Mouse (Mus musculus): ENCODE data around the gene Ubap2. TPM values are rescaled to one million over a fixed set of nuclear protein-coding genes. Genes with fewer than 3 reads are reported as not detected.

Gene Ubap2
- polyA plus RNA-seq, 1 experiment from 2014 or later = 51.9 TPM

DNA sequence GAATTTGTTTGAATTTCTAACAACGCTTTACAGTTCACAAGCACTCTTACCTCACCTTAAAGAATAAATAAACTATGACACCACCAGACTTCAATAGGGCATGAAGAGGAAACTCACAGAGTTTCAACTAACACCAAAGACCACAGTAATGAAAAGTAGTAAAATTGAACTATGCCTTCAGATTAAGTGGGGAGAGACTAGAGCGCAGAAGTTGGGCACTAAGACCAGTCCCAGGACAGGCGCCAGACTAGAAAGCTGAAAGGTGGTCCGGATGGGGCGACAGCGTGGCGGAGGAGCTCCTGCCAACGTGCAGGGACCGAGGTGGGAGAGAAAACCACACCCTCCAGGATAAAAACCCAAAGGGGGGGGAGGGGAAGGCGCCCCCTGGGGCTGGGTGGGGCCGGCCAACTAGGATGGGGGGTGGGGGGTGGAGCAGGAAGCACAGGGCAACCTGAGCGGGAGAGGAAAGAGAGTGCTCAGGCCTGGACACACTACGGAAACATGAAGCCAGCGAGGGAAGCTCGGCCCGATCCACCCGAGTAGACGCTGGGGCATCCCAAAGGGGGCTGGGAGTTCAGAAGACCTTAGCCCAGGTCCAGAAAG, 466 bp downstream of the Ubap2 start:
- peak overlapping the region; percentile 76 for H3K4me3 ChIP-seq (replicated peaks; ENCODE audit: low read length)

DNA sequence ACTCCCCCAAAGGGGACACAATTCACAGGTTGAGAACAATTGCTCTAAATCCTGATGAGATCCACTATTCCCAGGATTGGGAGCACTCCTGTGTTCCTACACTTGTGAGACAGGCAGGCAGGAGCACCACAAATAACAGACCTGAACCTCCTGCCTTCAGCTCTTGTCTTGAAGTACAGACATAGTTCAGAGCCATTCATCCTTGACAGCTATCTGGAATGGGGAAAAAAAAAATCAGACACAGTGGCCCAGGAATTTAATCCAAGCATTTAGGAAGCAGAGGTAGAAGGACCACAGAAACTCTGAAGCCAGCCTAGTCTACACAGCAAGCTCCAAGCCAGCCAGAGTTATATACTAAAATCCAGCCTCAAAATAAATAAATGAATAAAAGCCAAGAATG, 6.8 kb downstream of the Ubap2 start:
- Histone ChIP-seq H3K9ac (ENCODE audit: low read length) (no peak overlapping the region), H3K4me2 (ENCODE audit: low read depth, low read length) (no peak overlapping the region), H3K9me3 (replicated peaks; ENCODE audit: control insufficient read depth, low read length) (no peaks in the 10 kb centered on the region), H3K4me3 (replicated peaks; ENCODE audit: low read length) (no peak overlapping the region), H3K4me1 (ENCODE audit: control insufficient read depth, insufficient read depth, low read length) (peaks cover 18% of the 10 kb centered on the region), H3K27me3 (ENCODE audit: control insufficient read depth, insufficient read depth, low read length) (no peaks in the 10 kb centered on the region), H3K36me3 (ENCODE audit: control insufficient read depth, insufficient read depth, low read length) (peaks cover 5% of the 10 kb centered on the region; the same call in 1 of the 2 replicates), H3K27ac (ENCODE audit: low read length) (no peak overlapping the region; the same call in 1 of the 2 replicates)
- ATAC-seq (ENCODE audit: insufficient read depth, low FRiP score) = no peak

More for the DNA sequence above, 466 bp downstream of the Ubap2 start:
- Histone ChIP-seq H3K27ac (ENCODE audit: low read length) (peak overlapping the region; percentile 93), H3K36me3 (ENCODE audit: control insufficient read depth, insufficient read depth, low read length) (0 out of 2 replicates have a peak, but pooled peaks cover 3% of the 10 kb centered on the region), H3K9ac (ENCODE audit: low read length) (peak overlapping the region; percentile 92), H3K9me3 (replicated peaks; ENCODE audit: control insufficient read depth, low read length) (no peaks in the 10 kb centered on the region), H3K27me3 (ENCODE audit: control insufficient read depth, insufficient read depth, low read length) (no peaks in the 10 kb centered on the region), H3K4me1 (ENCODE audit: control insufficient read depth, insufficient read depth, low read length) (peaks cover 24% of the 10 kb centered on the region), H3K4me2 (ENCODE audit: low read depth, low read length) (peak overlapping the region; percentile 86)
- 2% methylated on average over 17 of the region's 18 CpGs for WGBS
- peak; percentile 53 for ATAC-seq (ENCODE audit: insufficient read depth, low FRiP score)

DNA sequence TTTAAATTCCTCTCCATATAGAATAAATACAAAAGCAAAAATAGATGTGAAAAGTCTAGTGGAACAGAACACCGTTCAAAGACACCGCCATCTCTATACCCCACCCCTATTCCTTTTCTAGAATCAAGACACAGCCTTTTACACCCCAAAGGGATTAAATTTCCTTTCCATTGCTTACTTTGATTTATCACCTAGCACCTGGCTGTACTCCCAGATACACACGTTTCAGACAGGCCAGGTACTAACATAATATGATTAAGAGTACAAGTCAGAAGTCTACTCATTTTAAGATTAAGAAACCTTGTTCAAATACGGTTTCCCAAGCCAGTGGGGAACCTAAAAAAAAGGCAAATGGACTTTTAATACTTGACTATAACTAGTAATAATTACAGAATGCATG, 8.6 kb downstream of the Ubap2 start:
- peaks cover 6% of the 10 kb centered on the region for H3K4me1 ChIP-seq (ENCODE audit: control insufficient read depth, insufficient read depth, low read length)
- peak; percentile 59 for ATAC-seq (ENCODE audit: insufficient read depth, low FRiP score)
- H3K9ac ChIP-seq (ENCODE audit: low read length) = no peak overlapping the region
- WGBS = 50% methylated on average over 4 of the region's 4 CpGs
- H3K9me3 ChIP-seq (replicated peaks; ENCODE audit: control insufficient read depth, low read length) = no peaks in the 10 kb centered on the region
- peaks cover 5% of the 10 kb centered on the region; the same call in 1 of the 2 replicates for H3K36me3 ChIP-seq (ENCODE audit: control insufficient read depth, insufficient read depth, low read length)
- no peak overlapping the region for H3K27ac ChIP-seq (ENCODE audit: low read length)
- H3K4me2 ChIP-seq (ENCODE audit: low read depth, low read length) = no peak overlapping the region
- H3K4me3 ChIP-seq (replicated peaks; ENCODE audit: low read length) = no peak overlapping the region
- no peaks in the 10 kb centered on the region for H3K27me3 ChIP-seq (ENCODE audit: control insufficient read depth, insufficient read depth, low read length)

DNA sequence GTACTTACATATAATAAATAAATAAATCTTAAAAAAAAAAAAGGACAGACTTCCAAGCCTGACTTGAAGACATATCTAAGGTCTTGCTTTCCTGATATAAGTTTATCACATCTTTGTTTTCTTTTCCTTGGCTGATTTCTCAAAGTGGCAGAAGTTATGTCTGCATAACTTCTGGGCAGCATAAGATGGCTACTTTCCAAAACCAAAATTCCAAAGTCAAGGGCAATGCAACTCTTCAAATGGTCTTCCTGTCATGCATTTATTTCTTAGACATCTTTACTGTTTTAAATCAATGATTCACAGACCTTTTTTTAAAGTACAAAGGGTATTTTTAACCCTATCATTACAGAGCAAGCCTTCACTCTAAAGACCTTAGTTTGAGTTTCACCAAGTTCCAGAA, 14.3 kb downstream of the Ubap2 start:
- Histone ChIP-seq H3K4me3 (replicated peaks; ENCODE audit: low read length) (no peak overlapping the region), H3K9ac (ENCODE audit: low read length) (no peak overlapping the region), H3K4me2 (ENCODE audit: low read depth, low read length) (no peak overlapping the region), H3K36me3 (ENCODE audit: control insufficient read depth, insufficient read depth, low read length) (no peaks in the 10 kb centered on the region), H3K27ac (ENCODE audit: low read length) (no peak overlapping the region), H3K9me3 (replicated peaks; ENCODE audit: control insufficient read depth, low read length) (no peaks in the 10 kb centered on the region), H3K27me3 (ENCODE audit: control insufficient read depth, insufficient read depth, low read length) (no peaks in the 10 kb centered on the region), H3K4me1 (ENCODE audit: control insufficient read depth, insufficient read depth, low read length) (no peaks in the 10 kb centered on the region)
- ATAC-seq (ENCODE audit: insufficient read depth, low FRiP score) = no peak

DNA sequence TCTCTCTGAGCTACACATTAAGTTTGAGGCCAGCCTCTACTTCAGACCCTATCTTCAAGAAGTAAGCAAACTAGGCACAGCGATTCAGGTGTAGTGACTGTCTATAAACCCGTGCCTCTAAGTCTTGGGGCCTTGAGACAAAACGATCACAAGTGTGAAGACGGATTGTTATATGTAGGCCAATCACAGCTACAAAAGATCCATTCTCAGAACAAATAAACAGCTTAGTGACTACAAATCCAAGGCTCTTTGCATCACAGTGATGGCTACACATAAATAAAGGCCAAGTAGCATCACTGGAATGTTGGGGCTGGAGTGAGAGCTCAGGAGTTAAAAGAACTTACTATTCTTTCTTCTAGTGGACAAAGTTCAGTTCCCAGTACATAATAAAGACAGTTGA, 15.9 kb downstream of the Ubap2 start:
- Histone ChIP-seq H3K27me3 (ENCODE audit: control insufficient read depth, insufficient read depth, low read length) (no peaks in the 10 kb centered on the region), H3K9me3 (replicated peaks; ENCODE audit: control insufficient read depth, low read length) (no peaks in the 10 kb centered on the region), H3K36me3 (ENCODE audit: control insufficient read depth, insufficient read depth, low read length) (no peaks in the 10 kb centered on the region), H3K27ac (ENCODE audit: low read length) (no peak overlapping the region), H3K9ac (ENCODE audit: low read length) (no peak overlapping the region), H3K4me2 (ENCODE audit: low read depth, low read length) (no peak overlapping the region), H3K4me3 (replicated peaks; ENCODE audit: low read length) (no peak overlapping the region), H3K4me1 (ENCODE audit: control insufficient read depth, insufficient read depth, low read length) (no peaks in the 10 kb centered on the region)
- WGBS = 85% methylated on average over 4 of the region's 4 CpGs
- ATAC-seq (ENCODE audit: insufficient read depth, low FRiP score) = no peak

DNA sequence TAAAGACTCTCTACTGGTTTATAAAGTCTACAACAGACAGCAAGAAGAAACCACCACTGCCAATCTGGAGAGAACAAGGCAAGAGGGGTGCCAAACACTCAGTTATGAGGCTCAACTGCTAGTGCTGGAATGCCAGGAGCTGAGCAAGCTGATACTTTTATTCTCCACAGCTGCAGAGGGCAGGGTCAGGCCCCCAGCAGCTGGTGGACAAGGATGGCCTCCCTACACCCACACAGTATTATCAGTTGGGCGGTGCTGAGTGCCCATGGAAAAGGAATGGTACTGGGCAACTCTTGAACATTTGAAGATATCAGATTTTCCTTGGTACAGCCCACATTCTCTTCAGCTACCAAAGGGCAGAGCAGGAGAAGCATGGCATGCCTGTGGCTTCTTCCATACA, 17.2 kb downstream of the Ubap2 start:
- Histone ChIP-seq H3K9ac (ENCODE audit: low read length) (no peak overlapping the region), H3K4me3 (replicated peaks; ENCODE audit: low read length) (no peak overlapping the region), H3K4me2 (ENCODE audit: low read depth, low read length) (no peak overlapping the region), H3K36me3 (ENCODE audit: control insufficient read depth, insufficient read depth, low read length) (no peaks in the 10 kb centered on the region), H3K27me3 (ENCODE audit: control insufficient read depth, insufficient read depth, low read length) (no peaks in the 10 kb centered on the region), H3K4me1 (ENCODE audit: control insufficient read depth, insufficient read depth, low read length) (no peaks in the 10 kb centered on the region), H3K27ac (ENCODE audit: low read length) (no peak overlapping the region), H3K9me3 (replicated peaks; ENCODE audit: control insufficient read depth, low read length) (no peaks in the 10 kb centered on the region)
- WGBS = 81% methylated on average over 1 of the region's 1 CpGs
- no peak for ATAC-seq (ENCODE audit: insufficient read depth, low FRiP score)

DNA sequence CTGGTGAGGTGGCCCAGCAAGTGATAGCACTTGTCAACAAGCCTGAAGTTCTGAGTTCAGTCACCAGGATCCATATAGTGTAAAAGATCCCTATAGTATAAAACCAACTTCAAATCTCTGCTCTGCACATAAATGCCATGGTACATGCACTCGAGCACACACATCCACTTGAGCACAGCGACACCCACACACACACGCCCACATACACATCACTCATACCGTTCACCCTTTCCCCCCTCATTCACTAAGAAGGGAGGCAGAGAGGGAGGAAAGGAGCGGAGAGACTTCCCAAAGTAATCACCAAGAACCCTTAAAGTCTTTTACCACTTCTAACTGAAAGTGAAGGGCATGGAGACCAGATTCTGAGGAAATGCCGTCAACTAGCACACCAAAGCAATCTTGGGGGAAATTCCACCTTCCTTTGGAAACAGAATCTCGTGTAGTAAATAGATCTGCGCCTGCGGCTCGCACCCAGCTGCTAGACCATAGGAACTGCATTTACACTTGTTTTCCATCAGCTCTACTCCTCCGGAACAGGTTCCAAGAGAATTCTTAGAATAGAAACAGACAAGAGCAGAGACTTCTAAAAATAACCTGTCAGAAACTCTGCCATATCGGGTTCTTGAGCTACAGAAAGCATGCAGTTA, 19.3 kb downstream of the Ubap2 start:
- H3K36me3 ChIP-seq (ENCODE audit: control insufficient read depth, insufficient read depth, low read length) = no peaks in the 10 kb centered on the region
- no peak overlapping the region for H3K9ac ChIP-seq (ENCODE audit: low read length)
- WGBS = 78% methylated on average over 12 of the region's 12 CpGs
- H3K4me1 ChIP-seq (ENCODE audit: control insufficient read depth, insufficient read depth, low read length) = no peaks in the 10 kb centered on the region
- no peaks in the 10 kb centered on the region for H3K27me3 ChIP-seq (ENCODE audit: control insufficient read depth, insufficient read depth, low read length)
- H3K27ac ChIP-seq (ENCODE audit: low read length) = no peak overlapping the region
- no peak overlapping the region for H3K4me3 ChIP-seq (replicated peaks; ENCODE audit: low read length)
- H3K9me3 ChIP-seq (replicated peaks; ENCODE audit: control insufficient read depth, low read length) = no peaks in the 10 kb centered on the region
- H3K4me2 ChIP-seq (ENCODE audit: low read depth, low read length) = no peak overlapping the region
- ATAC-seq (ENCODE audit: insufficient read depth, low FRiP score) = no peak

DNA sequence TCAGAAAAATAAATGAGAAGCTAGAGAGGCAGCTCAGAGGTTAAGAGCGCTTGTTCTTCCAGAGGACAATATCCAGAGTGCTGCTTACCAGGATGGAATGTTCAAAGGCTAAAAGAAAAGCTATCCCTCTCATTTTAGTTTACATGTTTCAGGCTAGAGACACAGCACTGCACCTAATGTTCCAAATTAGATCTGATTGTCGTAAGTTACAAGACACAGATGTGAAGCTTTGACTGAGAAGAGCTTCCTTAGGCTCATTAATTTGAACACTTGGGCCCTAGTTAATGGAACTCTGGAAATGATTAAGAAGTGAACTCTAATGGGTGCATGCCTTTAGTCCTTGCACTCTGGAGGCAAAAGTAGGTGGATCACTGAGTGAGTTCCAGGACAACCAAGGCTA, 21.2 kb downstream of the Ubap2 start:
- Histone ChIP-seq H3K9me3 (replicated peaks; ENCODE audit: control insufficient read depth, low read length) (no peaks in the 10 kb centered on the region), H3K4me2 (ENCODE audit: low read depth, low read length) (no peak overlapping the region), H3K4me3 (replicated peaks; ENCODE audit: low read length) (no peak overlapping the region), H3K4me1 (ENCODE audit: control insufficient read depth, insufficient read depth, low read length) (no peaks in the 10 kb centered on the region), H3K27ac (ENCODE audit: low read length) (no peak overlapping the region), H3K9ac (ENCODE audit: low read length) (no peak overlapping the region), H3K36me3 (ENCODE audit: control insufficient read depth, insufficient read depth, low read length) (peaks cover 5% of the 10 kb centered on the region; the same call in 1 of the 2 replicates), H3K27me3 (ENCODE audit: control insufficient read depth, insufficient read depth, low read length) (no peaks in the 10 kb centered on the region)
- ATAC-seq (ENCODE audit: insufficient read depth, low FRiP score) = no peak
- 86% methylated on average over 2 of the region's 2 CpGs for WGBS

DNA sequence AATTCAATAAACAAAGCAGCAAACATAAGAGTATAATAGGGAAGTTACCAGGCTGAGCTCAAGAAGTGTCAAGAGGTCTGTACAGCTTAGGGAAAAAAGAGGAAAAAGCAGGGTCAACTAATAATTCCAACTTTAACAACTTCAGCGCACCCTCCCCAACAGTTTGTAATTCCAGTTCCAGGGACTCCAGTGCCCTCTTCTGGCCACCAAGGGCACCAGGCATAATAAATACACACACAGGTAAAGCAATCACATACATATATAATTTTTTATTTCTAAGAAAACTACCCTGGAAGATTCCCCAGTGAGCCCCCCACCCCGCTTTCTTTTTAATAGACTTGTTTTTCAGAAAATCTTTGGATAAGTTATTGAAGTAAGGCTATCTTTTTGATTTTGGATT, 29.5 kb downstream of the Ubap2 start:
- H3K9ac ChIP-seq (ENCODE audit: low read length) = no peak overlapping the region
- peaks cover 13% of the 10 kb centered on the region; the same call in 1 of the 2 replicates for H3K36me3 ChIP-seq (ENCODE audit: control insufficient read depth, insufficient read depth, low read length)
- no peak overlapping the region for H3K4me3 ChIP-seq (replicated peaks; ENCODE audit: low read length)
- H3K27me3 ChIP-seq (ENCODE audit: control insufficient read depth, insufficient read depth, low read length) = no peaks in the 10 kb centered on the region
- no peak overlapping the region for H3K27ac ChIP-seq (ENCODE audit: low read length)
- 94% methylated on average over 2 of the region's 2 CpGs for WGBS
- no peaks in the 10 kb centered on the region for H3K4me1 ChIP-seq (ENCODE audit: control insufficient read depth, insufficient read depth, low read length)
- H3K4me2 ChIP-seq (ENCODE audit: low read depth, low read length) = no peak overlapping the region
- H3K9me3 ChIP-seq (replicated peaks; ENCODE audit: control insufficient read depth, low read length) = no peaks in the 10 kb centered on the region
- no peak for ATAC-seq (ENCODE audit: insufficient read depth, low FRiP score)
